Comparison of ENCODE assay signal across 8 mouse cellular contexts in genomic region chr1:93445822-93446162, GRCm38 (mm10). TPM values are rescaled to one million over a fixed set of nuclear protein-coding genes. Genes with fewer than 3 reads are reported as not detected.
DNase-seq lines count a peak whose midpoint lies in the region; ATAC-seq and TF ChIP-seq lines count a peak whose summit lies in the region.

No protein-coding gene starts in this region.

- WGBS in cerebellum, adult 2 months: 12% methylated on average over 3 of the region's 3 CpGs
- 13% methylated on average over 3 of the region's 3 CpGs for WGBS in liver, embryonic 12.5 days (ENCODE audit: insufficient replicate concordance)

- no peak overlapping the region for H3K27ac ChIP-seq in cerebellum, adult 2 months (ENCODE audit: insufficient read depth, low read length)
- H3K27ac ChIP-seq in testis, adult 2 months (ENCODE audit: control insufficient read depth, insufficient read depth, low read depth, low read length): peak overlapping the region; percentile 61
- H3K27ac ChIP-seq in liver, embryonic 12.5 days: peak overlapping the region; percentile 94

- intact Hi-C loops in left cerebral cortex, postnatal 10 days (cut with DNase I): no loop called here

- no peak for TF ChIP-seq POLR2A in cerebellum, adult 2 months (IDR thresholded peaks at IDR 0.05; ENCODE audit: borderline replicate concordance, insufficient read depth, low read length)
- no peak for TF ChIP-seq POLR2A in testis, adult 2 months (IDR thresholded peaks at IDR 0.05; ENCODE audit: control insufficient read depth, low read depth, low read length)

- no peak for TF ChIP-seq CTCF in cerebellum, adult 2 months (IDR thresholded peaks at IDR 0.05; ENCODE audit: borderline replicate concordance, insufficient read depth, low read depth, low read length)
- TF ChIP-seq CTCF in testis, adult 2 months (IDR thresholded peaks at IDR 0.05; ENCODE audit: control insufficient read depth, insufficient read depth, insufficient replicate concordance, low read depth, low read length): no peak

- H3K9ac ChIP-seq in liver, embryonic 12.5 days: peak overlapping the region; percentile 92

- H3K4me1 ChIP-seq in cerebellum, adult 2 months (ENCODE audit: control insufficient read depth, insufficient read depth, low read length): peaks cover 7% of the 10 kb centered on the region; the same call in 1 of the 2 replicates
- peaks cover 13% of the 10 kb centered on the region for H3K4me1 ChIP-seq in testis, adult 2 months (ENCODE audit: control insufficient read depth, insufficient read depth, low read length)
- peaks cover 44% of the 10 kb centered on the region for H3K4me1 ChIP-seq in liver, embryonic 12.5 days

- H3K27me3 ChIP-seq in cerebellum, adult 2 months (ENCODE audit: control insufficient read depth, insufficient read depth, low read length): no peaks in the 10 kb centered on the region
- H3K27me3 ChIP-seq in testis, adult 2 months (ENCODE audit: control insufficient read depth, insufficient read depth, low read length): no peaks in the 10 kb centered on the region
- no peaks in the 10 kb centered on the region for H3K27me3 ChIP-seq in liver, embryonic 12.5 days (replicated peaks)

- peak overlapping the region; percentile 95 for H3K4me2 ChIP-seq in liver, embryonic 12.5 days

- H3K9me3 ChIP-seq in liver, embryonic 12.5 days (replicated peaks): no peaks in the 10 kb centered on the region

- peak overlapping the region; percentile 76 for H3K4me3 ChIP-seq in cerebellum, adult 2 months (replicated peaks; ENCODE audit: insufficient read depth, low read depth, low read length)
- H3K4me3 ChIP-seq in testis, adult 2 months (ENCODE audit: control insufficient read depth, low read depth, low read length): peak overlapping the region; percentile 94
- H3K4me3 ChIP-seq in liver, embryonic 12.5 days: peak overlapping the region; percentile 92

- no peak for DNase-seq in cerebellum, adult 2 months
- no peak for DNase-seq in cerebellum, postnatal 36 days
- DNase-seq in testis, postnatal 14 days (ENCODE audit: low spot score): no peak
- DNase-seq in yolk sac, embryonic 10.5 days (ENCODE audit: low spot score): no peak
- DNase-seq in left cerebral cortex, postnatal 10 days (ENCODE audit: extremely low spot score in 1 of 2, low spot score in 2 of 2): no peak
- DNase-seq in lung, adult 18-20 months: no peak

- no peaks in the 10 kb centered on the region for H3K36me3 ChIP-seq in testis, adult 2 months (ENCODE audit: control insufficient read depth, insufficient read depth, low read length)
- H3K36me3 ChIP-seq in liver, embryonic 12.5 days: peaks cover 25% of the 10 kb centered on the region

- ATAC-seq in liver, embryonic 12.5 days: peak; percentile 38

RNA-seq across cellular contexts. Expression of gene Hdlbp, which starts 32.8 kb away (rescaled TPM):
- 105 and 111 TPM in 2 replicates for polyA plus RNA-seq in cerebellum, adult 2 months (2012; rRNA removed)
- 122 and 129 TPM in 2 replicates for polyA plus RNA-seq in testis, adult 2 months (2012; rRNA removed)
- polyA plus RNA-seq in liver, embryonic 12.5 days (2016; fragmentation: Nextera tagmentation; extraction: Ambion mirVana): 88.7 and 92.8 TPM in 2 replicates
- total RNA-seq in left cerebral cortex, postnatal 10 days (2021): 100 to 1,000 TPM; 146 to 151 TPM
